Mouse (Mus musculus): ENCODE results near the gene 1700001P01Rik.

DNA sequence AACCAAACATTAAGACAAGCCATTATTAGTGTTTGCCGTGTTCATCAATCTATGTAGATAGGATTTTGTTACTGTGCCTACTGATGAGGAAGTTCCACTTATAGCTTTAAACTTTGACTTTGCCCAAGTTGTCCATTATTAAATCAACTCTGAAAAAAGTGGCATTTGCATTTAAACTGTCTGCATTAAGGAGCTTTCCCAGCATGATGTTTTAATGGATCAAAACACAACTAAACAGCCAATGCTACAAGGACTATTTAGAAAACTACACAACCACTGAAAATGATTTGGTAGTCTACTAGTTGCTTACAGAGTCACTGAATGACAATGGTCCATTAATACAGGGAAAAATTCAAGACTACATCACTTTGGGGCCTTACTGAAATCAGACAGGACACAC lies 3.2 kb upstream of the 1700001P01Rik start:
- TF ChIP-seq CTCF (IDR thresholded peaks at IDR 0.05; ENCODE audit: extremely low read depth, insufficient read length, insufficient replicate concordance, low read depth, low read length), result no peak
- no peak for TF ChIP-seq POLR2A (IDR thresholded peaks at IDR 0.05; ENCODE audit: low read depth, low read length)

Measured in small intestine, adult 2 months (tissue).